Mouse (Mus musculus) urinary bladder, postnatal 25 days (tissue): Measurements from ENCODE around the gene Slc6a13.
A peak's percentile ranks its signal among the peaks of the same experiment; 100 is the strongest.

Experiments used
- DNase-seq: peaks from one replicate; pipeline ENCODE4 v3.0.0; 2022; ENCODE audit warnings: low spot score

The Slc6a13 gene

DNA sequence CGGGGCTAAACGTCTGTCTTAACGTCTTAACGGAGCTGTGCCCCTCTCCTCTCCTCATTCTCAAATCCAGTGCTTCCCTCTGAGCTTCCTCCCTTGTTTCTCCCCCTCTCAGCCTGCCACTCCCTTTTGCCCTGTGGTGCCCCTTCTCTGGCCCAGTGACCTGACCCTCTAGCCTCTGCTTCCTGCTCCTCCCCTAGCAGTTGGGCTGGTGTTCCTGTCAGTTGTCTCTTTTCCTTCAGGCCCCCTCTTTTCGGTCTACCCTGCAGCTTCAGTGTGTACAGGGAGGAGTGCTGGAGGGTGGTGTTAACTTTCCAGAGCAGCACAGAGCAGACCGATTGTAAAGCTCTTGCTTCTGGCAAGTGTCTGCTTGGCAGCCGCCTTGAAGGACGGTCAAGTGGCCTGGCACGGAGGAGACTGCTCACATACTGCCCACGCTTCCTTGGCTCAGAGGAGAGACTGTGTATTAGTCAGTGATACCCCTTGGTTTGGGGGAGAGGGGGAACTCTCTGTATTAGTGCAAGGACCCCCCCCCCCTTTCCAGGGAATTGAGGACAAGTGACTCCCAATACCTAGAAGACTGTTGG is 26.6 kb downstream of the Slc6a13 start:
- DNase-seq: no peak

DNA sequence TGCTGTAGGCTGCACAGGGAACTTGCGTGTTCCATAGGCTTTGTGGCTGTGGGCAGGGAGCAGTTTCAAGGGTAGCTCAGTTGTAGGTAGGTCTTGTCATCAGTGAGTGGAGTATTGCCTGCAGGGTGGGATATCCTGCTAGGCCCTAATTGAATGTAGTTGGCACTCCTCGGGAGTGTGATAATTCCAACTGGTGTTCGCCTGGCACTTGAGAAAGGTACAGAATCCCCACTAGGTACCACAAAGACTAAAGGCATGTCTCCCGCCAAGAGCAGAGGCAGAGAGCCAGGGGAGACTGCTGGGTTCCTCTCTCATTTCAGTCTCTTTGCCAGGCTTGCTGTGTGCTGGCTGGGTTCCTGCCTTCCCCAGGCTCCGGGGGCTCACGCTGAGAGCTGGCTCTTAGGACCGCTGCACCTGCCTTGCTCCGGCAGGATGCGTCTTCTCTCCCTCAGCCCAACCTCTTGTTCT is 28.4 kb downstream of the Slc6a13 start:
- DNase-seq: no peak

DNA sequence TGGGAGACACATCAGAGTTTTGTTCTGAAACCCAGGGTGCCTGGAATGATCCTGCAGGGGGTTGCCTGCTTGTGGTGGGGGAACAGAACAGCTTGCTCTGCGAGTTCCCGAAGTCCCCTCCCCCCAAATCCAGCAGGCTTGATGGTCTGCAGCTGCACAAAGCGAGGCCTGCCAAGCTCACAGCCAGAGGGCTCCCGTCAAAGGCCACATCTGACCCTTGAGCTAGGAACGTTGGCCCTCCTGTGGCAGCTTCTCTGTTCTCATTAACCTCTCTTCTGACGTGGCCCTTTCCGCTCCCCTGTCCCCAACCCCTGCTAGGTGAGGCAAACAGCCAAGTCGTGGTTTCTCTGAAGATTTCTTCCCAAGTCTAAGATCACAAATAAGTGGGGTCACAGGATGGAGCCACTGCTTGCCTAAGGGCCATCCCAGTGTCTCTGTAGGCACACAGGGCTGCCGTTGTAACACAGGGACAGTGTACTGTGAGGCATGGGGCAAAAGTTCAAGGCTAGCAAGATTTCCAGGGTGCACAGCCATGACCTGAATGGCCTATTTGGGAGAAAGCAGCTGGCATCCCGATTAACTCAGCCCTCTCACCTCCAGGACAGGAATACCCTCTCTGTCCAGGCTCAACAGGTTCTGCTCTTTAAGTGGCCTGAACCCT is 30.0 kb downstream of the Slc6a13 start:
- no peak for DNase-seq

DNA sequence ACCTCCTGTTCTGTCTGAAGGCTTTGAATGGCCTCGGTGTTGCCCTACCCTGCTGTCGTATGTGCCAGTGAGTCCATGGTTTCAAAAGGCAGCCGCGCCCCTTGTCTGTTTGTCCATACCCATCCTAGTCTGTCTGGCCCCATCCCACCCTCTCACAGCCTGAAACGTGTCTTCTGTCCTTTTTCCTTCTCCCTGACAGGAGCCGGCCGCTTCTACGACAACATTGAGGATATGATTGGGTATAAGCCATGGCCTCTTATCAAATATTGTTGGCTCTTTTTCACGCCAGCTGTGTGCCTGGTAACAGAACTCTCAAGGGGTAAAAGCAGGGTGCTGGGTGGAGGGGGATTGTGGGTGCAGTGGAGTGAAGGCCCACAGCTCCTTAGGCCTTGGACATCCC is 35.8 kb downstream of the Slc6a13 start:
- DNase-seq: no peak

DNA sequence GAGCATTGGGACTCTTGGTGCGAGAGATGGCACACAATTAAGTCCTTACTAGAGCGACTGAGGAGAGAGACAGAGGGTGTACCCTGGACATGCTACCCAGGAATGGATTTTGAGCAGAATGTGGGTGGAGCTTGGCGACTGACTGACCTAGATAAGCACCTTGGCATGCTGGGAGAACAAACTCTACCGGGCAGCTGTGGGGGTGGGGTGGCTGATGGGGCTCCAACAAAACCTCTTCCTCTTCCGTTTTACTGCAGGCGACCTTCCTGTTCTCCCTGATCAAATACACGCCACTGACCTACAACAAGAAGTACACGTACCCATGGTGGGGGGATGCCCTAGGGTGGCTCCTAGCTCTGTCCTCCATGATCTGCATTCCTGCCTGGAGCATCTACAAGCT is 36.5 kb downstream of the Slc6a13 start:
- no peak for DNase-seq

DNA sequence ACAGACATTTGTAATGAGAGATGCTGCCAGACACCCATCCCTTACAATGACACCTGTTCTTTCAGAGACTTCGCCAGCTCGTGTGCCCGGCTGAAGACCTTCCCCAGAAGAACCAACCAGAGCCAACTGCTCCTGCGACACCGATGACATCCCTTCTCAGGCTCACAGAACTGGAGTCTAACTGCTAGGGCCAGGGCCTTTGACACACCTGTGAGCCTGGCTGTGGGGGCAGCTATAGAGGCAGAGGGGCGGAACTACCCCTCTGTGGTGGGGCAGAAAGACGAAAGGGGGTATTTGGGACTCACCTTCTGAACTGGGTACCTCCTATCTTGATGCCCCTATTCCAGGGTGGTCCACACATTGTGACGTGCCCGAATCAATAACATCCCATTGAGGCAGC is 37.2 kb downstream of the Slc6a13 start:
- no peak for DNase-seq

DNA sequence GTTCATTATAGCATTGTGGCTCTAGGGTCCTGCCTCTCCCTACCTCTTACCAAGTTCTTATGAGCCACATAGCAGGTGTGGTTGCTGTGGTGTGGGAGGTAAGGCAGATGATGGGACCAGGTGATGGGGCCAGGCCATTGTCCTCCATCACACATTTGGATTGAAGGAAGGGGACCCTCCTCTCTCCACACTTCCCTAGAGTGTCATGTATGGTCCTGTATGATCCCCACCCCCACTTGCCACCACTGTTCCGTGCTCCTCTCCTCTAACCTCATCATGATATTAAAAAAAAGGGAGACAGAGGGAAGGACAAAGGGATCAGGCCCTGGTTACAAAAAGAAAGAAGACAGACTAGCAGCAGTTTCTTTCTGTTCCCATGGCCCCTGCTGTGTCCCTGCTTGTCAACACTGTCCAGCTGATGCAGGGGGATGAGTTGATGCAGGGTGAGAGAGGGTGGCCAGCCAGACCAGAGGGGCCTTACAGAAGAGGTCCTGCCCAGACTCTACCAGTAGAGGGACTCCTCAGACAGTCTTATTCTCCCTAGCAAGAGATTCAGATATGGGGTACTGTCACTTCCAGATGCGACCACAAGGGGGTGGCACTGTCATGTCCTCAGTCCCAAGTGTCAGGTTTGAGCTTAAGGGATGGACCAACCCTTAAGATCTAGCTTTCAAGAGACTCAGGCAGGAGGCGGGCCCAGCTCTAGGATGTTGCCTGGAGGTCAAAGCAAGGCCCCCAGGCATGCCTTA is 37.9 kb downstream of the Slc6a13 start:
- peak; percentile 44 for DNase-seq

DNA sequence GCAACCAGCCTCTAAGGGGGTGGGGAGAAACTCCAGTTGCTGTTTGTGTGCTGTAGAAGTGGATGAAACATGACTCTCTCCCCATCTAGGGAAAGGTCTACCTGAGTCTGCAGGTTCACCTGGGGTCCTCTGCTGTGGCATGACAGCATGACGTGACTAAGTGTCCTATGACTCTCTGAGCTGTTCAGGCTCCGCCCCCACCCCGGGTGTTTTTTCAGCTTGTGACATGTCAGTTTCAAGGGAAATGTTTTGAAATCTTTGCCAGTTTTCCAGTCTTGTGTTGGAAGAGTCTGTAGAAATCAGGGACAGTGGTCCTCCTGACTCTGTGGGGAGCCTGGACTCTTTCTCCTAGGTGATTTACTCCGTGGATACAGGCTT is 38.5 kb downstream of the Slc6a13 start:
- no peak for DNase-seq

DNA sequence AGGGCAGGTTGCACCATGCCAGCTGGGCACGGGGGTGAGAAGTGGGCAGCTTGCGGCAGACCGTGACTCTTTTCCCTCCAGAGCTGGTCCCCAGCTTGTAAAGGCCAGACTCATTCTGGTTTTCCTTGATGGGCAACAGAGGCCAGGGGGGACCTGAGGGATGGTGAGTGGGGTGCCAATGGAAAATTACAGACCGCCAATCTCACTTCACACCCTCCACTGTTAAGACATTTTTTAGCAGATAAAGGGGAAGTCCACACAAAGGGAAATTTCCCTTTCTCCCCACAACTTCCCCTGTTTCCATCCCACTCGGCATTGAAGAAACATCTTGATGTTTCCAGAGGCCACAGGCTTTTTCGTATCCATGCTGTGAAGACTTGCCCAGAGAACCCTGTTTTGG is 41.6 kb downstream of the Slc6a13 start:
- DNase-seq: no peak

DNA sequence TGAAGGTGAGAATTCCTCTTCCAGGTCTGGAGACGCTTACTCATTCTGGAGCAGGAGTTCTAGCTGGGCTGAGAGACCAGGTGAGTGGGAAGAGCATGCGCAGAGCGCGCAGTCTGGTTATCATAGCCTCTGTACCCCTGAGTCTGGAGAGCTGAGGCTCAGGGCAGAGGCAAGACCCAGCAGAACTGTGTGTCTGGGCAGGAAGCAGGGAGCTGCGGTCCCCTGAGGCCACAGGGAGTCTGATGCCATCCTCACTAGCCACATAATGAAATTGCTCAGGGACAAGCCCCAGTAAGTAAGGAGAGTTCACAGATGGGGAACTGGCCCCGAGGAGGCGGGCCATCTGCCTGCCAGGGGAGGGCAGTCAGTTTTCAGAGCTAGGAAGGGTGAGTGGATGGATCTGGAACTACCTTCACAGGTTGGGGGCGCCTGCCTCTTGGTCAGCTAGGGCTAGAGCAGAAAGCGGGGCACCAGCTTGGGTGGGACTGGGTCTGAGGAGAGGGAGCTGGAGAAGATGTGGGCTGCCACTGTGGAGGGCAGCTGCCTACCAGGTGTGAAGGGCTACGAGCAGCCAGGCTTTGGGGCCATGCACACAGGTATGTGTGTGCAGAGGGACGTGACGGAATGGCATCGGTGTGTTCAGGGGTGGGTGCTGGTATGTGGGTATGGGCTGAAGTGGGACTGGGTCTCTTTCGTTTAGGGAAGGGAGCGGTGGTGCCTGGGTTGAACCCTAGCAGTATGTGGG is 43.2 kb downstream of the Slc6a13 start, which contains the start of gene Slc6a12:
Gene Slc6a12, plus strand, starts transcription at position 51 of the 745 bp plus-strand sequence.
- no peak for DNase-seq

DNA sequence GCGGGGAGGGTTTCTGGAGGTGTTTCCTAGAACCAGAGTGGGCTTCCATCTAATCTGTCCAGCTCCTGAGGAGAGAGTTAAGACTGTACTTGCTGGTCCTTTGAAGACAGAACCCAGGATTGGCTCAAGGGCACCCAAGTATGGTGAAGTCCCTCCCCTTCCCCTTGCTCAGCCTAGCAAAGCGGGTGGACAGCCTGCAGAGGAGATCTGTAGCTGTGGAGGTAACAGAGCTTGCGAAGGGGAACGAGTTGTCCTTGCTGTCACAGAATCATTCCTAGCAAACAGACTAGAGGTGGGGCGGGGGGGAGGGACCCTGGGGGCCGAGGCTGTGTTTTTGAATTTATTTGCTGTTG is 43.7 kb downstream of the Slc6a13 start:
- no peak for DNase-seq

DNA sequence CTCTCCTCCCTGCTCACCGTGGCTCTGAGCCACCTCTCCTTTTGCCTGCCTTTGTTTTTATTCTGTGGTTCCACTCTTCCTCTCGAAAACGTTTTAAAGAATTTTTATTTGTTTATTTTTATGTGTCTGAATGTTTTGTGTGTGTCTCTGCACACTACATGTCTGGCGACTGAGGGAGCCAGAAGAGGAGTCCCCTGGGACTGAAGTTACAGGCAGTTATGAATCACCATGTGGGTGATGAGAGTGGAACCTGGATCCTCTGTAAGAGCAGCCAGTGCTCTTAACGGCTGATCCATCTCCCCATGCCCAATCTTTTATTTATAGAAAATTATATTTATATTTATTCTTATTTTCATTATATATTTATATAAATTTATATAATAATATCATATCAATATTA is 44.3 kb downstream of the Slc6a13 start:
- no peak for DNase-seq

DNA sequence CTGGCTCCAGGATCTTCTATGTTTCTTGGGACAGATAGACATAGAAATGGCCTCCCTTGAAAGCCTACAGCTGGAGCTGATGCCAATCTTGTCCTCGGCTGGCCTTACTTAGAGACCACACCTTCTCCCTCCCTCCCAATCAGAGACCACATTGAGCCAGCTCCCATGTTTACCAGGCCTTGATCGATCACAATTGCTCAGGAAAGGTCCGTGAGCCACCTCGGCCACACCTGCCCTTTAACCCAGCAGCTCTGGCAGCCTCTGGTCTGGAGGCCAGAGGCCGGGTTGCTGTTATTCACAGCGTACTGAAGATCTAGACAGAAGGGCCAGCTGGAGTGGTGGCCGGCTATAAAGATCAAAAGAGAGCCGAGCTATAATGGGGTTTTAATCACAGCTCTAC is 46.4 kb downstream of the Slc6a13 start:
- DNase-seq: no peak

DNA sequence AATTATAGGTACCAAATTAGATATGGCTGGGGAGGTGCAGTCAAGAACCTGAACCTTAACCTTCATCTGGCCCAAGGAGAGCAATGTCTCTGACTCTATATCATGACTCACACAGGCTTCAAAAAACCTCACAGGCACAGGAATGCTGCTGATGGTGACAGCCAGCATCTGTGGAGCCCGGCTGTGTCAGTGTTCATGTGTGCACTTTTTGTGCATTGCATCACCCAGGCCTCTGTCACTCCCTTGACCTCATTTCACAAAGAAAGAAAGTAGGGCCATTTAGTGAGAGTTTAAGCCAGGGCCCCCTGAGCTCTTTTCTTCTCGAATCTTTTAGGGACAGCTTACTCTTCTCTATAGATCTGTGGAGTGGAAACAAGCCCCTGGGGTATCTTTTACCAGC is 52.2 kb downstream of the Slc6a13 start:
- no peak for DNase-seq

DNA sequence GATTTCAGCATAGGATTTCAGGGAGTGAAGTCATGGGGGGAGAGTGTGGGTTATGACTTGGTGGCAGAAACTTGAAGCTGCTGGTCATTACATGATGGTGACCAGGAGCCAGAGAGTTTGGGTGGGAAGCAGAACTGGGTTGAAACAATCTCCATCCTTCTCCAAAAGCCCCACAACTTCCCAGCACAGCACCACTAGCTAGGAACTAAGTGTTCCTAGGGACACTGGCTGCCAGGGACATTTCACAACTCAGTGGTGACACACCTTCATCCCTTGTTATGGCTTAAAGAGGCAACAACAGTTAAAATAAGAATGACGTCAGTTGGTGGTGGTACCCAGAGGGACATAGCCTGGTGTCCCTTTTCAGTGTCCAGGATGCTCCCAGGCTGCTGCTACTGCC is 56.0 kb downstream of the Slc6a13 start:
- no peak for DNase-seq

DNA sequence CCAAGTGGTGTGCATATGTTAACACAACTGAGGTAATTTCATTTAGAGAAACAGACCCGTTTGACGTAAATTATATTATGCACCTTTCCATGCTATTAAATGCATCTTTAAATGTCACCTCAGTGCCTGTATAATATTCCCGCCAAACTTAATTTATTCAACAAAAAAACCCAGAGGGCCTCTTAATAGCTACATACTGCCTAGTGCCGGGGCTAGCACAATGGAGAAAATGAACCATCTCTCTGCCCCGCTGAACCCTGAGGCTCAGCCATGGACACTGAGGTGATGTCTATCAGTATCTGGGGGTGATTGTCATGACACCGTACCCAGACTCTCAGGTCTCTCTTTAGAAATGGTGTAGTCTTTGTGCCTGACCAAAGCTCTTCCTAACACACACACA is 57.2 kb downstream of the Slc6a13 start:
- DNase-seq: no peak

DNA sequence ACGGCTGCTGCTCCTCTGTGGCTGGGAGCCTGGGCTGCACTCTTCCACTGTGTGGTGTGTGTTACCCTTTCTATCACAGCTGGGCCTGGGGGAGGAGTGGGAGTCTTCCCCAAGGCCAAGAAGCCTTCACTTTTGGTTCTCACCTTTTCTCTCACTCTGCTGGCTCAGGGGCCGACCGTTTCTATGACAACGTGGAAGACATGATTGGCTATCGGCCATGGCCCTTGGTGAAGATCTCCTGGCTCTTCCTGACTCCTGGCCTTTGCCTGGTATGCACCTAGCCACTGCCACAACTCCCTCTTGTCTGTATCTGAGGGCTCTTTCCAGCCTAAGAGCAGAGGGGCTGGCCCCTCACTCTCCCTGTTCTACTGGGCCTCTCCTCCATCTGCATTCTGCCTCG is 63.0 kb downstream of the Slc6a13 start:
- no peak for DNase-seq

DNA sequence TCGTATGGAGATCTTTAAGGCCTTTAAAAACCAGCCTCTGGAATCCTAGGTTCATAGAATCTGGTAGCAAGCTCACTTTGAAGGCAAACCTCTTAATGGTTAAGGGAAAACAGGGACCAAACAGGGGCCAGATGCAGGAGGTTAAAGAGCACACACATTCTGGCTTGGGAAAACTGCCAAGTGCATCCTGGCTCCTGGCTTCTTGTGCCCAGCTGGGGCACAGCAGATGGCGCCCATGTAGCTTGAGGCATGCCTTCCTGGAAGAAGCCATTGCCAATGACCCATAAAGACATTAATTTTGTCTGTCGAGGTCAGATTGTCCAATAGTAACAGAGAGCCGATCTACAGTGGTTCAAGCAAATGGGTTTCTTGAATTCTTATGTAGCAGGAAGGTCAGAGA is 63.9 kb downstream of the Slc6a13 start:
- DNase-seq: no peak

DNA sequence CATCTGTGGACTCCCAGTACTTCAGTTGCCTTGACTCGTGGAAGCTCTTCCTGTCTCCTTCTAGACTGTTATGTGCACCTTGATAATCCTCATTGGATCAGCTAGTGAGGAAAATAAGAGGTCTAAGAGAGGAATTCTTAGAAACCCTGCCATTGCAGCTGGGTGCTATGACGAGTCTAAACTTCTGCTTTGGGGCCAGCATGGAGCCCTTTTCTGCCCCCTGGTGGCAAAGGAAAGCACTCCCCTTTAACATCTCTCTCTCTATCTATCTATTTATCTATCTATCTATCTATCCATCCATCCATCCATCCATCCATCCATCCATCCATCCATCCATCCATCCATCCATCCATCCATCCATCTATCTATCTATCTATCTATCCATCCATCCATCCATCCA is 66.5 kb downstream of the Slc6a13 start:
- DNase-seq: peak; percentile 43

DNA sequence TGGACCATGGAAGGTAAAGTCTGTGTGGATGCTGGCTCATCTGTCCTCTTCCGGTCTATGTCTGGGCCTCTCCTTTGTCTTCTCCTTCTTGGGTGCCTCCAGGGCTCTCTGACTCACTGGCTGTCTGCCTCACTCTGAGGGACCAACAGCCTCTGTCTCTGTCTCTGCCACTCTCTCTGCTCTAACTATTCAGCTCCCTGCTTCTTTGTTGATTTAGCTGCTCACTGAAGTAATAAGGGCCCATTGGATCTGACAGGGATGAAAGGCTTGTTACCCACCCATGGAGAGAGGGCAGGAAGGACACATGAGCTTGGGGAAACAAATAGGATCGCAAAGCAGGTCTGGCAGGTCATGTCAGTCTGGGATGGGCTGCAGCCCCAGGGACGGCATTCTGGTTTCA is 67.1 kb downstream of the Slc6a13 start:
- no peak for DNase-seq

DNA sequence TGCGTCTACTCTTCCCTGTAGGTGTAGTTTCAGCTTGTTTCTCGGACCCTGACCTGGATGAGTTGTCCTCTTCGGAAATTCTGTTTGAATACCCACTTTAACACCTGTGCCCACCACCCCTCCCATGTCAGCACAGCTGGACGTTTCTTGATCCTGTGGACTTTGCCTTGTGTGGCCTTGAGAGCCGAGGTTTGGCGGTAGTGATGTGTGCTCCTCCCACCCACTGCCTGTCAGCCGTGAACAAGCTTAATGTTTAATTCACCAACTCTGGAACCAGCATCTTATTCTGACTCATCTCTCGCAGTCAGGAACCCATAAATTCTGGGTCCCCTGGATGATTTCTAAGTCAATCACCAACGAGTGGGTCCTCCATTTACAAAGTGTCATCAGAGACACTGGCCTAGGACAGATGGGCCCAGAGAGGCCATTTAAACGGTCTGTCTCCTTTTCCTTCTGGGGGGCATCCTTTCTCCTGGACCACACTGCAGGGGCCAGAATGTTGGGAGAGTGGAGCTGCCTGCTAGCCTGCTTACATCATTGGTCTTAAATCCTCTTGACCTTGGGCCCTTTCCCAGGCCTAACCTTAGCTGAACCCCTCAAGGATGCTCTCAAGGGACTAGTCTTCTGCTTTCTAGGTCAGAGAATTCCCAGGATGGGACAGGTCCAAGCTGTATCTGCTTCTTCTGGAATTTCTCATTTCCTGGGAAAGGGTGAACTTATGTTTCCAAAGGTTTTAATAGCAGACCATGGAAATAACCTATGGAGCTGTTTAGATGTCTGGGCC is 71.4 kb downstream of the Slc6a13 start:
- DNase-seq: no peak

DNA sequence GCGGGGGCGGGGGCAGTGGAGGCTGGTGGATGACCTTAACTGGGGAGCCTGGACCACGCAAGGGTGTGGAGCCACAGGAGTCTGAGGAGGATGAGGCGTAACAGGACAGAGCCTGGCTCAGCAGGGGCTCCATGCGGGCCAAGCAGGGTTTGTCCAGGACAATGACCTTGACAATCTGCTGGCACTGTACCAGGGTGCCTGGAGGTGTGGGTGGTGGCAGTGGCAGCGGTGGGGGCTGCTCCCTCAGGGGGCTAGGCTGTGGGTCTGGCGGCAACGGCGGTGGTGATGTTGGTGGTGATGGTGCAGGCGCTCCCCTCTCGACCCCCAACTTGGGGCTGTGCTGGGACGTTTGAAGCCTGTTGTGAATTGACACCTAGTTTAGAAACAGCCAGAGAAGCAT is 76.1 kb downstream of the Slc6a13 start:
- no peak for DNase-seq
